Mouse (Mus musculus) c-Kit-negative CD71-positive TER-119-positive erythroid progenitor cells, embryonic 14.5 days (primary cell): Measurements from ENCODE around the gene Robo1.

Experiments
- DNase-seq: peaks from one replicate; pipeline ENCODE4 v3.0.0-alpha.2; 2013; ENCODE audit warnings: low read depth, low spot score

The Robo1 gene

DNA sequence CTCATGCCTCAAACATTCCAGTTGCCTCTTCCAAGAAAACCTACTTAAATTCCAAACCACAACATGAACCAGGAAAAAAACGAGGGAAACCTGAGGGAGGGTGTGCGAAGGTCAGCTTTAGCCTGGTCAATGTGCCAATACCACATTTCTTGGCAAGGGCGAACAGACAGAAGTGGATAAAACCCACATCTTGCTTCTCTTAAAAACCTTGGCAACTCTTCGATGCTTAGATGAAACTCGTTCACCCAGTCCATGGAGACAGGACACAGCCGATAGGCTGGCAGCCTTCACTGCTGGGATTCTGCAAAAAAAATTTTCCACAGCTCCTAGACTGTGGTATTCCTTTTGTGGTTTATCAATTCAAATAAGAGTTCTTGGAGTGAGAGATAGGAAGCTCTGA lies 690.6 kb downstream of the Robo1 start:
- no peak for DNase-seq

DNA sequence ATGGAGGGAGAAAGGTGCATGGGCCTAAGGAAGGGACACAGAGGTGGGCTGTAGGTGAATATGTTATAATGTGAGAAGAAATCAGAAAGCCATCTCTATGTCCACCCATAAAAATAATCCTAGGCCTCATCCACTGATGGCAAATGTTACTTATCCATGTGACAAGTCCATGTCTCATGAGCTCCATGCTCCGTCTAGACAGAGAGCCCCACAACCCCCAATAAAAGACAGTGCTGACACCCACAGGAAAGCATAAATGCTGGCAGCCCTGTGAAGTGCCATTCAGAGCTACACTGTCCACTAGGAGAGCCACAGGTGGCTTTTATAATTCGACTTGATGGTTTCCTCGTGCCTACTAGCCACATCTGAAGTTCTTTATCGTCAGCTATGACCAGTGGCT lies 694.6 kb downstream of the Robo1 start:
- no peak for DNase-seq

DNA sequence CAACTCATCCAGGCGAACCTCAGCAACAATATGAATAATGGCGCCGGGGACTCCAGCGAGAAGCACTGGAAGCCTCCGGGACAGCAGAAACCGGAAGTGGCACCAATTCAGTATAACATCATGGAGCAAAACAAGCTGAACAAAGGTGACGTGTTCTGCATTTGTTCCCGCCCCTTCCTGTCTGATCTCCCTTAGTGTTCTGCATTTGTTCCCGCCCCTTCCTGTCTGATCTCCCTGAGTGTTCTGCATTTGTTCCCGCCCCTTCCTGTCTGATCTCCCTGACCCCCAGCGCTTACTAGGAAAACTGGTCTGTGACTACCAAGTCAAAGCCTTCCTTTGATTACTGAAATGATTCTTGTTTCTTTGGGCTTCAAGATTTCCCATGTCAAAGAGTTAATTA lies 696.5 kb downstream of the Robo1 start:
- DNase-seq: no peak

DNA sequence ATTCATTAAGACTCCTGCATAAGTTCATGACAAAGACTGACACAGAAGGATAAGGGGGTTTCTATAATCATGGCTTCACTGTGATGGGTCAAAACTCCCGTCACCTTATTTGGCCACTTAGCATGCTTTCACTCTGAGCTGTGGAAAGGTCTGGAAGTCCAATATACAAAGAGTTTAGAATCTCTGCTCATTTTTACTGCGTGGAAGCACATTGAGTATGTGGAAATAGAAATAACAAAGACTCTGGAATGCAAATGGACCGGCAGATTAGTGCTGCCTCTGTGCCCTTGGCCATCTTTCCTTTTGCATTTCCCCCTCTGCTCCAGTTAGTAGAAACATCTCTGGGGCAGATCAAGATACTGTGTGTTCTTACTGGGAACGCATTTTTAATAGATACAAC lies 697.7 kb downstream of the Robo1 start:
- DNase-seq: no peak

- DNase-seq: no peak
These were observed 699.3 kb downstream of the Robo1 start for GRCm38 (mm10) chr16:73007434-73007833.

- no peak for DNase-seq
These were observed 703.2 kb downstream of the Robo1 start for GRCm38 (mm10) chr16:73011313-73011712.

GRCm38 (mm10) chr16:73012926-73013325 lies 704.8 kb downstream of the Robo1 start:
- no peak for DNase-seq

- no peak for DNase-seq
These were observed 706.4 kb downstream of the Robo1 start for GRCm38 (mm10) chr16:73014544-73014943.

GRCm38 (mm10) chr16:73015976-73016375 lies 707.9 kb downstream of the Robo1 start:
- no peak for DNase-seq

GRCm38 (mm10) chr16:73016801-73017200 lies 708.7 kb downstream of the Robo1 start:
- no peak for DNase-seq

GRCm38 (mm10) chr16:73024326-73024725 lies 716.2 kb downstream of the Robo1 start:
- no peak for DNase-seq

- no peak for DNase-seq
These were observed 719.6 kb downstream of the Robo1 start for GRCm38 (mm10) chr16:73027692-73028091.

- DNase-seq: no peak
These were observed 722.9 kb downstream of the Robo1 start for GRCm38 (mm10) chr16:73030999-73031398.

GRCm38 (mm10) chr16:73035210-73035985 lies 727.3 kb downstream of the Robo1 start:
- DNase-seq: no peak

DNA sequence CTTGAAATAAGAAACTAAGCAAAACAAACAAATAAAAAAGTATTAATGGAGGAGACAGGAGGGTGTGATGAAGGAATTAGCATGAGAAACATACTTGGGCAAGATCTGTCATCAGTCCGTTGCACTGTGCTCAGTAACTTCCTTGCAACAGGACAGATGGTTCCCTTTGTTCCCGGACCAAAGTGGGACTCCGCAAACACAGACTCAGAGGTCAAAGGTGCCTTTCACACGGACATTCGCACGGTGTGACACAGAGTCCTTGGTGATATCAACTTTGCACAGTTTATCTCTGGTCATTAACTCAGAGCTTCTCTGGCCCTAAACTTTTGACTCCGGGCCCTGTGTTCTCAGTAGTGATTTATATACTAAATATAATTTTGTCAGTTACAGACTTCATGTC lies 730.4 kb downstream of the Robo1 start:
- no peak for DNase-seq

- DNase-seq: no peak
These were observed 754.4 kb downstream of the Robo1 start for GRCm38 (mm10) chr16:73062461-73062860.

GRCm38 (mm10) chr16:73067782-73068181 lies 759.7 kb downstream of the Robo1 start:
- no peak for DNase-seq

- DNase-seq: no peak
These were observed 763.9 kb downstream of the Robo1 start for GRCm38 (mm10) chr16:73072047-73072446.

DNA sequence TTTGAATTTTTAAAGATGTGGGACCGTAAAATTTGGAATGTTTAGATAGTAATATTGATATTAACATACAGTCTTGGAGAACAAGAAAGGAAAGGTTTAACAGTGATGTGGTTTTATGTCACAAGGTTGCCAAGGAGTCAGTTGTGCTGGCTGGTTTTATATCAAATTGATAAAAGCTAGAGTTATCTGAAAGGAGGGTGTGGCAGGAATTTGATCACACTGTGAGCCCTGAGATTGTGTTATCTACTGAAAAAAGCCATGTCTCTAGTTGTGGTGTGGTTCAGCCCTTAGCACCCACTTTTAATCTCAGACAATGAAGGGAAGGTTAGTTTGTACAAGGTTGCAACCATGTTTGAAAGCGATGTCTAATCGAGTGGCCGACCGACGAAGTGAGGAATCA lies 764.8 kb downstream of the Robo1 start:
- DNase-seq: no peak

DNA sequence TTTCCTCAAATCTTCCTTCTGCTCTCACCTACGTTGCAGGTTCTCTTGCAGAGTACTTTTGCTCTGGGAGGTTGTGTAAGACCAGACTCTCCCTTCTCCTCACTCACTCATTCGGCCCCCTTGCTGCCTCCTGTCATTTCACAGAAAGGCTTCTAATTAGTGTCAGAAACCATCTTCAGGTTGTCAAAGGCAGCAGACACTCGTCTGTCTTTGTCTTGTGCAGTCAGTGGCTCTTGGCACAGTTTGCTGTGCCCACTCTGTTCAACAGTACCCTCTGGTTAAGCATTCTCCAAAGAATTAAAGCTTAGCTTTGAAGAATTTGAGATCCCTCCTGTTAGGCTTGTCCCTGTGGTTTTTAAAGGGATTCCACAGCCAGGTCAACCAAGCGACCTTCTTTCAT lies 774.3 kb downstream of the Robo1 start:
- no peak for DNase-seq

DNA sequence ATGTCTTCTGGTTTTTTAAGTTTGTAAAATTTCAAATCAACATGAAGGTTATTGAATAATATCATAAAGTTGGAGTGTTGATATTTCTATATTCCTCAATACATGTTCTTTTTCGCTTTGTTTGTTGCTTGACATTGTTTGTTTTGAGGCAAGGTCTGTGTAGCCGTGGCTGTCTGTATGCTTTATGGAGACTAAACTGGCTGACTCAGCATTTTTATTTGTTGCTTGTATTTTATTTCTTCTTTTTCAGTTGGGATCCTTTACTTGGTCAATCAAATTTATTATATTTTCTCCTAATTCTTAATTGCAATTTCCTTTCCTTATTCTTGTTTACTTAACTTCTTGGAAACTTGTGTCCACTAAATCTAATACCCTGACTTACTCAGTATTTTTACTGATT lies 775.0 kb downstream of the Robo1 start:
- no peak for DNase-seq
